Mouse (Mus musculus) gastrocnemius, adult 8-10 months (tissue): ENCODE results near the gene Tuba1a. TPM values are rescaled to one million over a fixed set of nuclear protein-coding genes. Genes with fewer than 3 reads are reported as not detected.
A peak's percentile ranks its signal among the peaks of the same experiment; 100 is the strongest.

Experiments used
- DNase-seq, 2 experiments: peaks; one replicate each; pipeline ENCODE4 v3.0.0; 2022; ENCODE audit warnings: low spot score in 2 of 2
- total RNA-seq, 4 experiments: library from RNA; stranded (reverse); gene quantifications; 2 replicates each; pipeline ENCODE4 v1.2.4; 2022

Tuba1a gene
- total RNA-seq = 10 to 100 TPM; 12.6 to 24.0 (median 18.4) TPM

- DNase-seq = peak; percentile 78 to 85
These were observed at the start of gene Tuba1a, which contains the start of gene Gm49450 for GRCm38 (mm10) chr15:98953401-98954356. TSS of gene Tuba1a (minus strand) at chr15:98953703. TSS of gene Gm49450 (minus strand) at chr15:98953551.

- no peak for DNase-seq
These were observed 48.0 kb upstream of the Tuba1a start for GRCm38 (mm10) chr15:99001451-99001931.

- DNase-seq = peak in 1 of 2 experiments; percentile 40
These were observed 47.2 kb upstream of the Tuba1a start for GRCm38 (mm10) chr15:99000535-99001283.

GRCm38 (mm10) chr15:98998775-98999157 lies 45.3 kb upstream of the Tuba1a start:
- no peak for DNase-seq

- DNase-seq = no peak
These were observed 44.7 kb upstream of the Tuba1a start for GRCm38 (mm10) chr15:98997938-98998774.

- no peak for DNase-seq
These were observed 43.3 kb upstream of the Tuba1a start for GRCm38 (mm10) chr15:98996840-98997239.

GRCm38 (mm10) chr15:98994957-98995520 lies 41.5 kb upstream of the Tuba1a start:
- DNase-seq = no peak

- DNase-seq = peak; percentile 61 to 73
These were observed 40.4 kb upstream of the Tuba1a start for GRCm38 (mm10) chr15:98993865-98994264.

GRCm38 (mm10) chr15:98993093-98993793 lies 39.7 kb upstream of the Tuba1a start:
- peak; percentile 91 to 93 for DNase-seq

GRCm38 (mm10) chr15:98992086-98992912 lies 38.8 kb upstream of the Tuba1a start:
- DNase-seq = no peak

- no peak for DNase-seq
These were observed 38.1 kb upstream of the Tuba1a start for GRCm38 (mm10) chr15:98991540-98992050.

- no peak for DNase-seq
These were observed 37.4 kb upstream of the Tuba1a start for GRCm38 (mm10) chr15:98990669-98991539.

- no peak for DNase-seq
These were observed 36.4 kb upstream of the Tuba1a start for GRCm38 (mm10) chr15:98989701-98990430.

GRCm38 (mm10) chr15:98988787-98989186 lies 35.3 kb upstream of the Tuba1a start:
- DNase-seq = no peak

- no peak for DNase-seq
These were observed 34.2 kb upstream of the Tuba1a start for GRCm38 (mm10) chr15:98987661-98988181.

- no peak for DNase-seq
These were observed 33.7 kb upstream of the Tuba1a start for GRCm38 (mm10) chr15:98987077-98987630.
